Mouse (Mus musculus) brain, embryonic 18.5 days (tissue): ENCODE measurements around the gene Olfr1180.
"Not testable (repeated sequence)": the region's sequence is repeated elsewhere in the genome, so short reads cannot be mapped to it uniquely, and the experiment has no call there.

ENCODE experiments used
- DNase-seq: peaks from one replicate; pipeline ENCODE4 v3.0.0-alpha.2; 2012; ENCODE audit warnings: low read depth, low spot score

Olfr1180 gene

DNA sequence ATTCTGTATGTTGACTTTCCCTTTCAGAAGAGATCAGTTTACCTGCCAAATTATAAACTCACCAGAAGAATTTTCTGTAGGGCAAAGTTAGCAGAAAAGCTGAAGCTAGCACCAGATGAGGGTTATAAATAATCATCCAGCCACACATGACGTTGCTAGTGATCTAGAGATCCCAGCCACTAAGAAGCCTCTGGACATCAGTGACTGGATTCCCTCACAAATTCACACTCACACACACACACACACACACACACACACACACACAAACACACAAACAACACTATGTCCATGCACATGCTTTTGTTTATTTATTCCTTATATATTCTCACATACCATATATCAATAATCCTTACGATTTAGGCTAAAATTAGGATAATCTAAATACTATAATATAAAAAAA, at the start of gene Olfr1180:
TSS of gene Olfr1180 (minus strand) at position 101 of the 400 bp plus-strand sequence.
- no peak for DNase-seq

DNA sequence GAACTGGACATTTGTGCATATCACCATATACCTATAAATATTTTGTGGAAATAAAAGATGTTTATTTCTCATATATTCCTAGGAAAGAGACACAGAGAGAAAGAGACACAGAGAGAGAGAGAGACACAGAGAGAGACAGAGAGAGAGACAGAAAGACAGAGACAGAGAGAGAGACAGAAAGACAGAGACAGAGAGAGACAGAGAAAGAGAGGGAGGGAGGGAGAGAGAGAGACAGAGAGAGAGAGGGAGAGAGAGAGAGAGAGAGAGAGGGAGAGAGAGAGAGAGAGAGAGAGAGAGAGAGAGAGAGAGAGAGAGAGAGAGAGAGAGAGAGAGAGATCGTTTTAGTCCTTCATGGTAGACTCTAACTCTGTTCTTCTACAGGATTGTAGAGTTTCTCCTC, 35.6 kb upstream of the Olfr1180 start, which contains the start of gene Olfr1183:
TSS of gene Olfr1183 (plus strand) at position 301 of the 400 bp plus-strand sequence.
- DNase-seq, result not testable (repeated sequence)

DNA sequence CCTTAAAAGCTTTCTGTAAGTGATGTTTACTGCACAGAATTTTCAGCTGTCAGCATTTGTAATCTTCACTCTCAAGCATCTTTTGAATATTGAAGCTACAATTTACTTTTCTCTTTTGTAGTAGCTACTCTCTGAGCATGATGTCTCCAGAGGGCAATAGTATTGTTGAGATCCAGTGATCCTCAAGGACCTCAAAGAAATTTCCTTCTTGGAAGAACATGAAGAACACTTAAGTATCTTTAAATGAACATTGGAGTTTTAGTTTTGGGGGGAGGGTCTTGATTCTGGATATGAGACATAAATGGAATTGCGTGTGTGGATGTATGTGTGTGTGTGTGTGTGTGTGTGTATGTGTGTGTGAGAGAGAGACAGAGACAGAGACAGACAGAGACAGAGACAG, 30.1 kb upstream of the Olfr1180 start, which contains the start of gene Gm13757:
TSS of gene Gm13757 (minus strand) at position 101 of the 400 bp plus-strand sequence.
- DNase-seq, result no peak

DNA sequence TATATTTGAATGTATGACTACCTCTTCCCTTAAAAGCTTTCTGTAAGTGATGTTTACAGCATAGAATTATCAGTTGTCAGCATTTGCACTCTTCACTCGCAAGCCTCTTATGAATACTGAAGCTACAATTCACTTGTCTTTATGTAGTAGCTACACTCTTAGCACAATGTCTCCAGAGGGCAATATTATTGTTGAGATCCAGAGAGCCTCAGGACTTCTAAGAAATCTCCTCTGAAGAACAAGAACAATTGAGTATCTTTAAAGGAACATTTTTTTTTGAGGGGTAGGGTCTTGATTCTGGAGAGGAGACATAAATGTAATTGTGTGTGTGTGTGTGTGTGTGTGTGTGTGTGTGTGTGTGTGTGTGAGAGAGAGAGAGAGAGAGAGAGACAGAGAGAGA, 7.1 kb upstream of the Olfr1180 start, which contains the start of gene Olfr1181:
TSS of gene Olfr1181 (minus strand) at position 101 of the 400 bp plus-strand sequence.
- no peak for DNase-seq

DNA sequence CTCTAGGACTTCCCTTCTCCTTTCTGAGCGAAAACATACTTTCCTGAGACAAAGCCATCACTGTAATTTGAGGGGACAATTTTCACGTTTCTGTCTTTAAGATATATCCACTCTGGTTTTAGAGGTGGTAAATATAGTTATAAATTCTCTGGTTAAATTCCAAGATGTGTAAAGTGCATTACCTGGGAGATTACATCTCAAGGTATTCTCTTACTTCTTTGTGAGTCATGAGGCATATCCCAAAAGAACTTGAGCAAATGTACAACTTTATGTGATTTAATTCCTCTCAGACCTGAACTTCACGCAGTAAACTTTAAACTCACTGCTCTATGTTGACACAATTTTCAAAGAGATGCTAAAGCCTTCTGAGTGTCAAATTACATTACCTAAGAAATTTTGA, 12.6 kb downstream of the Olfr1180 start, which contains the start of gene Olfr1179:
TSS of gene Olfr1179 (minus strand) at position 101 of the 400 bp plus-strand sequence.
- no peak for DNase-seq

DNA sequence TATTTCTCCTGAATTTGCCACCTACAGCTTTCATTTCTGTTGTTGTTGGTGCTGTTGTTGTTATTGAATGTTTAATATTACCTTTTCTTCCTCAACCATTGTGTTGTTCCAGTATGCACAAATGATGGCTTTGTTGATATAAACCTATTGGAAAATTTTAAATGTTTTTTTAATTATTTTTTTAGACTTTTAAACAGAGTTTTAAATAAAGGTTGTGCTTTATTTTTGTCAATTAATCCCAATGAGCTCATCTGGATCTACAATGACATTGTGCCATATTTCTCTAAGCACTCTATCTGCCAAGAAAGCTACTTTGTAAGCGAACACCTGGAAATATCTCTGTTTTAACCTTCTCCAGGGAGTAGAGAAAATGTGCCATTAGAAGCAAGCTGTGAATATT, 32.2 kb downstream of the Olfr1180 start, which contains the start of gene Olfr1178:
TSS of gene Olfr1178 (plus strand) at position 301 of the 400 bp plus-strand sequence.
- no peak for DNase-seq
